Mouse (Mus musculus) neural tube, embryonic 10.5 days (tissue): ENCODE results near the gene Cyp2w1.

ENCODE experiments used
- DNase-seq: peaks from one replicate; pipeline ENCODE4 v3.0.0-alpha.2; 2017; ENCODE audit warnings: low spot score; ENCODE audit errors: extremely low spot score

The Cyp2w1 gene

GRCm38 (mm10) chr5:139352317-139352716 is at the start of gene Cyp2w1:
Gene Cyp2w1, plus strand, starts transcription at chr5:139352617.
- DNase-seq, result no peak

GRCm38 (mm10) chr5:139303646-139304061 is 48.8 kb upstream of the Cyp2w1 start:
- DNase-seq, result no peak

- DNase-seq, result no peak
These were observed 42.5 kb upstream of the Cyp2w1 start for GRCm38 (mm10) chr5:139309946-139310345.

GRCm38 (mm10) chr5:139310477-139310876 is 41.9 kb upstream of the Cyp2w1 start:
- no peak for DNase-seq

GRCm38 (mm10) chr5:139311822-139312221 is 40.6 kb upstream of the Cyp2w1 start:
- DNase-seq, result no peak

GRCm38 (mm10) chr5:139313536-139313935 is 38.9 kb upstream of the Cyp2w1 start:
- no peak for DNase-seq

GRCm38 (mm10) chr5:139314941-139315642 is 37.3 kb upstream of the Cyp2w1 start:
- no peak for DNase-seq

GRCm38 (mm10) chr5:139316982-139317675 is 35.3 kb upstream of the Cyp2w1 start:
- no peak for DNase-seq

GRCm38 (mm10) chr5:139317751-139318504 is 34.5 kb upstream of the Cyp2w1 start:
- no peak for DNase-seq

GRCm38 (mm10) chr5:139320424-139320823 is 32.0 kb upstream of the Cyp2w1 start:
- DNase-seq, result no peak

- DNase-seq, result no peak
These were observed 31.1 kb upstream of the Cyp2w1 start for GRCm38 (mm10) chr5:139321331-139321730.

GRCm38 (mm10) chr5:139323260-139323924 is 29.0 kb upstream of the Cyp2w1 start:
- DNase-seq, result no peak

- DNase-seq, result no peak
These were observed 28.3 kb upstream of the Cyp2w1 start for GRCm38 (mm10) chr5:139324045-139324491.

- DNase-seq, result peak; percentile 46
These were observed 27.6 kb upstream of the Cyp2w1 start for GRCm38 (mm10) chr5:139324691-139325394.

GRCm38 (mm10) chr5:139325395-139325966 is 26.9 kb upstream of the Cyp2w1 start, which contains the start of gene Adap1:
Gene Adap1, minus strand, starts transcription at chr5:139325622.
- peak; percentile 47 for DNase-seq

GRCm38 (mm10) chr5:139326111-139326696 is 26.2 kb upstream of the Cyp2w1 start:
- DNase-seq, result no peak

- no peak for DNase-seq
These were observed 25.3 kb upstream of the Cyp2w1 start for GRCm38 (mm10) chr5:139326986-139327633.

- DNase-seq, result no peak
These were observed 24.8 kb upstream of the Cyp2w1 start for GRCm38 (mm10) chr5:139327634-139328020.

GRCm38 (mm10) chr5:139330766-139331165 is 21.7 kb upstream of the Cyp2w1 start:
- no peak for DNase-seq

- peak; percentile 89 for DNase-seq
These were observed 20.7 kb upstream of the Cyp2w1 start for GRCm38 (mm10) chr5:139331742-139332141.
